Mouse (Mus musculus) kidney, adult 2 months (tissue): ENCODE measurements at regions not wholly inside any gene's neighbourhood (a gene's known extent, or its start where the extent isn't known, plus 50 kb on each side); places are given as distances from the start of the nearest gene placed in this dataset.

ENCODE experiments used
- DNase-seq: peaks from one replicate; pipeline ENCODE4 v3.0.0; 2021
- H3K27ac ChIP-seq: fragments of 200-500 bp; 2 replicates; pipeline ENCODE4 v1.5.1; 2012; ENCODE audit warnings: low read depth, low read length, control low read depth, inconsistent platforms; ENCODE audit not compliant: insufficient read depth
- H3K27me3 ChIP-seq: fragments of 200-500 bp; replicated peaks from 2 replicates; pipeline ENCODE4 v1.6.1; 2012; ENCODE audit warnings: mild to moderate bottlenecking, moderate library complexity, low read length, inconsistent platforms; ENCODE audit not compliant: control insufficient read depth, insufficient read depth
- H3K36me3 ChIP-seq: fragments of 200-500 bp; 2 replicates; pipeline ENCODE4 v1.6.1; 2012; ENCODE audit warnings: mild to moderate bottlenecking, moderate library complexity, low read length, inconsistent platforms; ENCODE audit not compliant: control insufficient read depth, insufficient read depth
- H3K4me1 ChIP-seq: fragments of 200-500 bp; 2 replicates; pipeline ENCODE4 v1.6.1; 2011; ENCODE audit warnings: low read length; ENCODE audit not compliant: control insufficient read depth, insufficient read depth
- H3K4me3 ChIP-seq: fragments of 200-500 bp; 2 replicates; pipeline ENCODE4 v1.5.1; 2011; ENCODE audit warnings: mild to moderate bottlenecking, low read depth, low read length, control low read depth; ENCODE audit not compliant: insufficient read depth
- CTCF ChIP-seq: fragments of 200-500 bp; conservative IDR thresholded peaks from 2 replicates; pipeline ENCODE4 v1.5.1; 2011; ENCODE audit warnings: low read depth, mild to moderate bottlenecking, control low read depth, low read length, moderate library complexity, mixed read lengths; ENCODE audit not compliant: insufficient read depth, insufficient read length
- POLR2A ChIP-seq: fragments of 200-500 bp; IDR thresholded peaks from one replicate; pipeline ENCODE4 v1.6.1; 2011; ENCODE audit warnings: low read depth, low read length, control low read depth
- WGBS: fragments of 180-500 bp; shearing (Covaris S2); methylation state at CpG from one replicate; pipeline ENCODE4 v1.1.7; 2018; 5-methylcytosine and 5-hydroxymethylcytosine counted together

GRCm38 (mm10) chr10:99639022-99639421 is 120.4 kb downstream of the Csl start:
- no peak overlapping the region for H3K4me3 ChIP-seq
- TF ChIP-seq POLR2A (no peak), CTCF (no peak)
- H3K36me3 ChIP-seq = no peaks in the 10 kb centered on the region
- H3K4me1 ChIP-seq = no peaks in the 10 kb centered on the region
- DNase-seq = no peak
- no peak overlapping the region for H3K27ac ChIP-seq
- WGBS = 67% methylated on average over 7 of the region's 7 CpGs
- H3K27me3 ChIP-seq = 0 out of 2 replicates have a peak, but pooled peaks cover 1% of the 10 kb centered on the region

GRCm38 (mm10) chr10:99639469-99639868 is 120.0 kb downstream of the Csl start:
- no peak for TF ChIP-seq POLR2A
- TF ChIP-seq CTCF = no peak
- DNase-seq = no peak
- Histone ChIP-seq H3K4me3 (no peak overlapping the region), H3K27ac (no peak overlapping the region), H3K4me1 (no peaks in the 10 kb centered on the region), H3K36me3 (no peaks in the 10 kb centered on the region), H3K27me3 (0 out of 2 replicates have a peak, but pooled peaks cover 1% of the 10 kb centered on the region)
- 39% methylated on average over 5 of the region's 5 CpGs for WGBS

GRCm38 (mm10) chr10:99641784-99642183 is 117.7 kb downstream of the Csl start:
- peak; percentile 68 for DNase-seq
- Histone ChIP-seq H3K4me3 (no peak overlapping the region), H3K4me1 (no peaks in the 10 kb centered on the region), H3K27ac (no peak overlapping the region), H3K27me3 (0 out of 2 replicates have a peak, but pooled peaks cover 1% of the 10 kb centered on the region), H3K36me3 (no peaks in the 10 kb centered on the region)
- TF ChIP-seq POLR2A (no peak), CTCF (peak; percentile 84)
- 7% methylated on average over 11 of the region's 11 CpGs for WGBS

GRCm38 (mm10) chr10:99642201-99642827 is 117.1 kb downstream of the Csl start:
- WGBS = 56% methylated on average over 4 of the region's 4 CpGs
- Histone ChIP-seq H3K27me3 (0 out of 2 replicates have a peak, but pooled peaks cover 1% of the 10 kb centered on the region), H3K4me1 (no peaks in the 10 kb centered on the region), H3K4me3 (no peak overlapping the region), H3K36me3 (no peaks in the 10 kb centered on the region), H3K27ac (no peak overlapping the region)
- TF ChIP-seq CTCF (no peak), POLR2A (no peak)
- no peak for DNase-seq

GRCm38 (mm10) chr10:99644981-99645380 is 114.5 kb downstream of the Csl start:
- H3K4me1 ChIP-seq = no peaks in the 10 kb centered on the region
- no peaks in the 10 kb centered on the region for H3K36me3 ChIP-seq
- no peak for TF ChIP-seq POLR2A
- TF ChIP-seq CTCF = 0 out of 2 replicates have a peak, but pooled peaks have one; percentile 26
- 0 out of 2 replicates have a peak, but pooled peaks cover 1% of the 10 kb centered on the region for H3K27me3 ChIP-seq
- WGBS = 58% methylated on average over 2 of the region's 2 CpGs
- H3K4me3 ChIP-seq = no peak overlapping the region
- H3K27ac ChIP-seq = no peak overlapping the region
- DNase-seq = no peak

GRCm38 (mm10) chr10:99652011-99652410 is 107.4 kb downstream of the Csl start:
- Histone ChIP-seq H3K27ac (no peak overlapping the region), H3K27me3 (no peaks in the 10 kb centered on the region), H3K36me3 (no peaks in the 10 kb centered on the region), H3K4me1 (no peaks in the 10 kb centered on the region), H3K4me3 (no peak overlapping the region)
- DNase-seq = no peak
- 85% methylated on average over 1 of the region's 1 CpGs for WGBS
- TF ChIP-seq POLR2A (no peak), CTCF (no peak)

- Histone ChIP-seq H3K27me3 (no peaks in the 10 kb centered on the region), H3K36me3 (no peaks in the 10 kb centered on the region), H3K27ac (no peak overlapping the region), H3K4me3 (no peak overlapping the region), H3K4me1 (no peaks in the 10 kb centered on the region)
- WGBS = 90% methylated on average over 4 of the region's 4 CpGs
- TF ChIP-seq CTCF (no peak), POLR2A (no peak)
- no peak for DNase-seq
Measured at GRCm38 (mm10) chr10:99654284-99654683, 105.2 kb downstream of the Csl start.
